Mouse (Mus musculus) kidney, adult 2 months (tissue): ENCODE measurements around the gene Letmd1.

ENCODE experiments used
- CTCF ChIP-seq: fragments of 200-500 bp; conservative IDR thresholded peaks from 2 replicates; pipeline ENCODE4 v1.5.1; 2011; ENCODE audit warnings: low read depth, mild to moderate bottlenecking, control low read depth, low read length, moderate library complexity, mixed read lengths; ENCODE audit not compliant: insufficient read depth, insufficient read length
- POLR2A ChIP-seq: fragments of 200-500 bp; IDR thresholded peaks from one replicate; pipeline ENCODE4 v1.6.1; 2011; ENCODE audit warnings: low read depth, low read length, control low read depth

DNA sequence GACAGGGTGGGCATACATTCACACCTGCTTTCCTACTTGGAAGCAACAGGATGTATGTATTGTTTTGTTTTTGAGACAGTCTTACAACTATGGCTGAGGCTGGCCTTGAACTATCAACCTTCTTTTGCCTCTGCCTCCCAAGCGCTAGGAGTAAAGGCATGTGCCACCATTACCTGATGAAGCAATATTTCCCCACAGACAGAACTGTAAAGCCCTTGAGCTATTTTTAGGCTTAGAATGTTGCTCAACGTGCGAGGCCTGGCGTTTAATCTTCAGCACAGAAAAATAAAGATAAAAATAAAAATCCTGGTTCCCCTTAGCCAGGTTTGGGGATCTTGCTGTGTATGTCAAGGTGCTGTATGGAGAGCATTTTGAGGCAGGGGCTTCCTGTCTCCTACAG is 32.7 kb upstream of the Letmd1 start:
- TF ChIP-seq POLR2A (no peak), CTCF (no peak)
